Mouse (Mus musculus) lung, postnatal 10 days (tissue): ENCODE measurements around the gene Frs2.
"Not testable (repeated sequence)": the region's sequence is repeated elsewhere in the genome, so short reads cannot be mapped to it uniquely, and the experiment has no call there.

Source experiments
- DNase-seq: peaks from one replicate; pipeline ENCODE4 v3.0.0; 2021

Gene Frs2

DNA sequence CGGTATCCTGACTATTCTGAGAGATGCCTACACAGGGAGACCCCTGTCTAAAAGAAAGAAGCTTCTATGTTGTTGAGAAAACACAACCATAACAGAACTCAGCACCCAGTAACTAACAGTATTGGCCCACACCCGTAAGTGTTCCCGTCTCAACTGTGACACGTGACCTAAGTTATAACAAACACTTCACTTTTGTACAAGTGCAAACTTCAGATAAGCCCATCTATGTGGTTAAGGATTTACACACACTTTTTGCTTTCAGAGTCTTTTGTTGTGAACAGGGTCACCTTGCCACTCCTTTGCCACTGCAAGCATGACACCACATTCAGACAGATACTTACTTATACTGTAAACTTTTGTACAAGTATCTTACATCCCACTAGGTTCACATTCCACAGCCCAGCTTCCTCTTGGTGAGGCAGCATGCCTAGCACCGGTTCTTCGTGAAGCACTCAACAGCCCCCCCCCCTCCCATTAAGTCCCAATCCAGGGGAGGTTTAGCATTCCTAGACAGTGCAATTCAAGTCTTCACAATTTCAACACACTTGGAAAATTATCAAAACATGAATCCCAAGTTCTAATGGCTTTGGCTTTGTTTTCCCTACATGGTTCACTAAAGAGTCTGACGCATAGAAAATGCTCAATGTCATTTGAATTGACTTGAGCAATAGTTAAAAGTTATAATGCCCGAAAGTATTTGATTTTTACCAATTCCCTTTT, 2.6 kb downstream of the Frs2 start:
- peak; percentile 28 for DNase-seq

DNA sequence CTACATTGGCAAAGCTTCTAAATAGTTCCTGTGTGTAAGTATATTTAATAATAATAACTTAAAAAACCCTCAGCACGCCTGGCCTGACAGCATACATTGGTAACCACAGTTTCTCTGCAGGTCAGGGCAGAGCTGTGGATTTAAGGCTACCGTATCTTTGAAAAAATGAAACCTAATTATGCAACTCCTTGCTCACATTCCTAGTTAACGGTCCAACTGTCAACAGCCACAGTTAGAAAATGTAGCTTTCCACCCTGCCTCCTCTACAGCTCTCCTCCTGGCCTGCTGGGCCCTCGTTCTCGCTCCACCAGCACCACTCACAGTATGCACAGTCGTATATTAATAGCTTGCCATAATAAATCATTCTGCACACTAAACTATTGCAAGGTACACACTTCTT, 3.7 kb downstream of the Frs2 start:
- DNase-seq: no peak

DNA sequence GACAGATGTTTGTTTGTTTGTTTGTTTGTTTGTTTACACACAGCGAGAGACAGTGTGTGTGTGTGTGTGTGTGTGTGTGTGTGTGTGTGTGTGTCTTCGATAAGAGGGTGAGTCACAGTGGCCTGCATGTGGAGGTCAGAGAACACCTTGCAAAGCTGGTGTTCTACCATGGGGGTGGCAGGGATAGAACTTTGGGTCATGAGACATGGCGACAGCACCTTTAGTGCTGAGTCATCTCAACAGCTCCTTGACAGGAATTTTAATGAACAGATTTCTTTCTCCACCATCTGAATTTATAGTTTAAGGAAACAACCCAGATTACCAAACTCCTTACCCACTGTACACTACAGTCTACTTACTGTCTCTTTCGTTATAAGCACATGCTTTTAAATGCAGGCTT, 4.3 kb downstream of the Frs2 start:
- no peak for DNase-seq

DNA sequence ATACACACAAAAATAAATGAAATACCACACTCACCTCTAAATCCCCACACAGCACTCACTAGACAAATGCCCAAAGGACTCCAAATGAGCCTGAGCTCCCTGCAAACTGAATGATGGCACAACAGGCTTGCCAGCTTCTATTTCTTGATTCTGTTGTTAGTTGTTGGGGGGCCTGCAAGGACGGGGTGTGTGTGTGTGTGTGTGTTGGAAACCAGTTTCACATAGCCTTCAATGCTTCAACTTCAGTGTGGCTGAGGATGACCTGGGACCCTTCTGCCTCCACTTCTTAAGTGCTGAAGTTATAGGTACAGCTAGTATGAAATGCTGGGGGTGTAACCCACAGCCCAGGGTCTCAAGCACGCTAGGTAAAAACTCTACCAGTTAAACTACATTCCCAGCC, 5.0 kb downstream of the Frs2 start:
- DNase-seq: no peak

DNA sequence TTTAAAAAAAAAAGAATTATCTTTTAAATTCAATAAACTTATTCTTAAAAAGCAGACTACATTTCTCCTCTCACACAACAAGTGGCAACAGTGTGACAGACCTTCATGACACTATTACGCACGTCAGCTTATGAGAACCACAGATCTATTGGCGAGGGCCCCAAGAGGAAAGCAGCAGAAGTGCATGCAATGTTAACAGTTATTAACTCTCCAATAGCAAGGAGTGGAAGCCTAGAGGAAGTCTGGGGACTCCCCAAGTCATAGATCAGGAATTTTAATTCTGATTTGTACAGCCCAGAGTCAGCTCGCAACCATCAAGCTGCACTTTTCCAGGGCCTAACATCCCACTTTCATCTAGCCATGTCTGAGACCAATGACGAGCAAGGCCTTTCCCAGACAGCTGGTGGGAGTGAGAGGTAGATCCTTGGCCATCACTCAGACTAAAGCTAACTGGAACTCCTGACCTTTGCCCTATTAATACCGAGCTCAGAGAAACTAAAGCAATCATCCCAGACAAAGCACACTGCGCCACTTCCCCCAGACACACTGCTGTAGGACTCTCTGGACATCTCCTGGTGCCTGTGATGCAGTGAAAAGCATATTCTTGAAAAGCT, 6.3 kb downstream of the Frs2 start:
- DNase-seq: peak; percentile 37

DNA sequence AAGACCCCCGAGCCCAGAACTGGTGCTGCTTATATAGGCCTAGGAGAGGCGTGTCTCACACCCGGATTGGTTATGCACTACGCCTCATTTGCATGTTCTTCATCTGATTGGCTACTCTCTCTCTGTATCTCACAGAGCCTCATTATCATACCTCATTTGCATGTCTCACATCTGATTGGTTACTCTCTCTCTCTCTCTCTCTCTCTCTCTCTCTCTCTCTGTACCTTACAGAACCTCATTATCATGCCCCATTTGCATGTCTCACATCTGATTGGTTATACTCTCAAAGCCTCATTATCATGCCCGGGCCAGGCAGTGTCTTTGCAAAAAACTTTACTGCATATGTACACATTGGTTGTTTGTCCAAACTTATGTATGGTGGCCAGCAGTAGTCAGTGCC, 16.8 kb downstream of the Frs2 start:
- DNase-seq: not testable (repeated sequence)

DNA sequence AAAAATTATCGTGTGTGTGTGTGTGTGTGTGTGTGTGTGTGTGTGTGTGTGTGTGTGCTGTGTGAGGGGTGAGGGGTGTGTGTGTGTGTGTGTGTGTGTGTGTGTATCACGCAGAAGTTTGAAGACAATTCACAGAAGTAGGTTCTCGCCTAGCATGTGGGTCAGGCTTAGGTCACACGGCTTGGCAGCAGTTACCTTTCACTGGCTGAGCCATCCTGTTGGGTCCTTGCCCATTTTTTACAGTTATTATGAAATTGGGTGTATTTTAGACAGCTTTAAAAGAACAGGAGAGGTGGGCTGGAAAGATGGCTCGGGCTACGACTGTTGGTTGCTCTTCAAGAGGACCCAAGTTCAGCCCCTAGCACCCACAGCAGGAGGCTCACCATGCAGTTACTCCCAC, 18.3 kb downstream of the Frs2 start:
- peak; percentile 38 for DNase-seq

DNA sequence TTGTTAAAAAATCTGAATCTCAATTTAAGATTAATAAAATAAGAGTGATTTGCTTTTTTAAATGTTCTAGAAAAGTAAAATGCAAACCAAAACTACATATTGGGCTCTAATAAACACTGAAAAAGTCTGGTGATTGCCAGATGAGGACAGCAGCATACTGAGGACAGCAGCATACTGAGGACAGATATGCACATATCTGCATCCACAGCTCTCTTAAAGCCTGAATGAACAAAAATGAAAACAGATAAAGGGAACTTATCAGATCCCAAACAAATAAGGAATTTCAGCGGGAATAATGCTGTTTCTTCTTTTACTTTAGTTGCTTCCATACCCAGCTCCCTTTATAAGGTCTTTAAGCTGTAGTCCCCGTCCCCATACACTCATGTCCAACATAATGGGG, 19.6 kb downstream of the Frs2 start:
- DNase-seq: no peak

DNA sequence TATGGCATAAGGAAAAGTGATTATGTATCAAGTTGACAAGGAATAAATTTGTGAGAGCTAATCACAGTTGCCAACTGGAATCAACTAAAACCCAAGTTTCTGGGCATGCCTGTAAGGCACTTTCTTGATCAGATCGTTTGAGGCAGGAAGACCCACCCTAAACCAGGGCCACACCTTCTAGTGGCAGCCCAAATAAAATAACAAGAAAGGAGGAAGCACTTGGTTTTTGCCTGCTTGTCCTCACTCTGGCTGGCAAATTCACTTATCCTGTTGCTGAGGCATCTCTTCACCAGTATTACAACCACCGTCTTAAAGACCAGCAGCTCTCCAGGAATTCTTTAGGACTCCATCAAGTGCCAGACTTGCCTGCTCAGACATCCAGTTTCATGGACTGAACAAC, 20.9 kb downstream of the Frs2 start:
- no peak for DNase-seq

DNA sequence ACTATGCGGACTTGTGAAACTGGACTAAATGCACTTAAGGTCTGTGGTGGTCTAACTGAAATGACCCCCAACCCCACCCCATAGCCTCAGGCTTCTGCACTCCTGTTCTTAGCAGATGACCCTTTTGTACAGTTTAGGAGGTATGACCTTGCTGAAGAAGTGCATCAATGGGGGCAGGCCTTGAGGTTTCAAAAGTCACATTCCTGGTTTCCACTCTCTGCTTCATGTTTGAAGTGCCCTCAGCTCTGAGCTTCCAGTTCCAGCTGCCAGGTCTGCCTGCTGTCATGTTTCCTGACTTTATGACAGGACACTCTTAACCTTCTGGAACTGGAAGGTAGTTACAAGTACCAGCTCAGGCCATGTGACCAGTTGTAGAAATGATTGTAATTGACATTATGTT, 21.6 kb downstream of the Frs2 start:
- DNase-seq: no peak

DNA sequence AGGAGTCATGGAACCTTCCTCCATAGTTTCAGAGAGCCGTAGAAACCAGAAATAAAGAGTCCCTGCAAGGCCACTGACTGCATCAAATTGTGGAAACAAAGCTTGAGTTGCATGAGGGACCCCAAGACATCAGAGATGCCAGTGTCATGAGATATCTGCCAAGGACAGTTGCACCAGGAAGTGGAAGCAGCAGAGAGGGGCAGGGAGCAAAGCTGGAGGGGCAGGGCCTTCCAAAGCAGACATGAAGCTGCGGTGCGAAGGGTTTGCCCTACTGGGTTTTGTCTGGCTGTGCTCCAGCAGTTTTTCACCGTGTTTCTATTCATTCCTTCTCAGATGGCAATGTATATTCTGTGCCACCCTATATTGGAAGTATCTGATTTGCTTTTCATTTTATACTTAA, 22.1 kb downstream of the Frs2 start:
- no peak for DNase-seq

DNA sequence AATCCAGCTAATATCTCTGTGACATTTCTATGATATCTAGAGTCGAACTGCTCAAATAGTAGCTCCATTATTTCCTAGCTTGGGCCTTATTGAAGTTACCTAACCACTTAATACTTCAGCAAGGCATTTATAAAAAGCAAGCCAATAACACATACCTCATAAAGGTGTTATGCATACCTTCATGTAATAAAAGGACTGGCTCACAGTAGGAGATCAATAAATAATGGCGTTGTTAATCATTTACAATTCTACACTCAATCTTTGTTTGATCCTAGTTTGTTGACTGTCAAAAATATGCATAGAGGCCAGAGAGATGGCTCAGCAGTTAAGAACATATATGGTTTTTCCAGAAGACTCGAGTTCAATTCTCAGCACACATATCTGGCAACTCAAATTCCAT, 26.9 kb downstream of the Frs2 start:
- DNase-seq: no peak

DNA sequence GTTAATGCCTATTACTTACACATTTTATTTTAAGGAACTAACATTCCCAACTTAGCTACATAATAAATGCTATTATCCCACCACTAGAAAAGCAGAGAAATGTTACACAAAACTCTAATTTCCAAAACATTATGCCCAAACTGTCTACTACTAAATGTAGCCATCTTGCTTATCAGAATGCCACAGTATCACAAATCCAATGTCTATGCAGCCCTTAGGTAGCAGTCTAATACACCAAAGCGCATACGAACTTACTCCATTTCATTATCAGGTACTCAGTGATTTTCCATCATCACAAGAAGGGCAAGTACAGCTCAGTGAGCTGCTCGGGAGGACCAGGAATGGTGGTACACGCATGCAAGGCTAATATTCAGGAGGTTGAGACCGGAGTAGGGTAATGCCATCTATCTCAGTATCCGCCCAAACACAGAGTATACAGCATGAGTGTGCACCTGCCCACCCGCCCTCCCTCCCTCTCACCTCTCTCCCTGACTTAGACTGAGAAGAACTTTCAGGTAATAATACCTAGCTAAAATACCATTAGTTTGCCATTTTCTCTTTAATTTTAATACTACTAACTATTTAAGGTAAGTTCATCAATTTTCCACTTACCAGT, 28.2 kb downstream of the Frs2 start:
- DNase-seq: no peak

DNA sequence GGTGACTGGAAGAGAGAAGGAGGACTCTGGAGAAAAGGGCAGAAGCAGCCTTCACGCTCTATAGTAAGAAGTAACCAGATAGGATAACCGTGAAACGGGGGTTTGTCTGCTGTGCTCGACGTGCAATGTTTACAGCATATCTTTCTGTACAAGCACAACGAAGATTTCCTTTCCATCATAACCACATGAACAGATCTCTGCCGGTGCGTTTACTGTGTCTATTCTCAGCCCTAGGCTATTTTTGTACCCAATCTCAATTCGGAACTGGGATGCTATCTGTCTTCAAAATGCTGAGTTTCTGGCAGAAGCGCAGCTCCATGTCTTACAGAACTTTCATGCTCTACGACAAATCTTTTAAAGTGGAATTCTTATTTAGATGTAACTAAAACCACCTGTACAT, 28.8 kb downstream of the Frs2 start:
- DNase-seq: no peak

DNA sequence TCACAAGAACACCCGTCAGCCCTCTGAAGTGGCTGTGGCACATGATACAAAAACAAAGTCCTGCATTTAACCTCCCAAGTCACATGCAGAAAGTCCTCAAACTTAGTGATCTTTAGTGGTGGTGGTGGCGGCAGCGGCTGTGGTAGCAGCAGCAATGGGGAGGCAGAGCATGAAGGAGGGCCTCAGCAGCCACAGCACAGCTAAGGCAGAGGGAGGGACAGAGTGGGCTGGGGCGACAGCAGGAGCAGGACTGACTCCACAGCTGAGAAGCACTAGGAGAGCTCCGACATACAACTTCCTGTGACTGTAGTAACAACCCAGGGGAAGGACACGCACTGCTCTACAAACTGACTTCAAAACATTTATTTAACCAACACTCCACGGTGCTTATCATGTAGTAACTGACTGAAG, 29.9 kb downstream of the Frs2 start:
- DNase-seq: no peak

DNA sequence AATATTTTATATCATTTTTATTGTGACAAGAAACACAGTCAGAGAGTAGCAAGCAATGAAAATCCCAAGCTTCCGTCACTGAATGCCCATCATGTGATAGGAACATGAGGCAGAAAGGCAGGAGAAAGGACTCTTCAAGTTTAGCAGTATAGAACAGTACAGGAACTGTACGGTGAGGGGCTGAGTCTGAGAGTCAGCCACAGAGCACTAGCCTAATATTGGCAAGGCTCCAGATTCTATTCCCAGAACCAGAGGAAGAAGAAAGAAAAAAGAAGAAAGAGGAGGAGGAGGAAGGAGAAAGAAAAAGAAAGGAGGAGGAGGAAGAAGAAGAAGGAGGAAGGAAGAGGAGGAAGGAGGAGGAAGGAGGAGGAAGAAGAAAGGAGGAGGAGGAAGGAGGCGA, 32.7 kb downstream of the Frs2 start:
- no peak for DNase-seq

DNA sequence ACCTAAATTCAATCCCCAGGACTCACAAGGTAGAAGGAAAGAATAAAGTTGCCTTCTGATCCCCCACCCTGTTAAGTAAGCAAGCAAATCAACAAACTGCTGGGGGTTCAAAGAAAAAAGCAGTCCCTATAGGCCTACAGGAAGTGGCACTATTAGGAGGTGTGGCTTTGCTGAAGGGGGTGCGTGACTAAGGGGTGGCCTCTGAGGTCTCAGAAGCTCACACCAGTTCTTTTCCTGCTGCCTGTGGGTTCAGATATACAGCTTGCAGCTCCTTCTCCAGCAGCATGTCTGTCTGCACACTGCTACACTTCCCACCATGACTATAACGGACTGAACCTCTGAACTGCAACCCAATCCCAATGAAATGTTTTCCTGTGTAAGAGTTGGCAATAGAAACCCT, 35.8 kb downstream of the Frs2 start:
- DNase-seq: no peak

DNA sequence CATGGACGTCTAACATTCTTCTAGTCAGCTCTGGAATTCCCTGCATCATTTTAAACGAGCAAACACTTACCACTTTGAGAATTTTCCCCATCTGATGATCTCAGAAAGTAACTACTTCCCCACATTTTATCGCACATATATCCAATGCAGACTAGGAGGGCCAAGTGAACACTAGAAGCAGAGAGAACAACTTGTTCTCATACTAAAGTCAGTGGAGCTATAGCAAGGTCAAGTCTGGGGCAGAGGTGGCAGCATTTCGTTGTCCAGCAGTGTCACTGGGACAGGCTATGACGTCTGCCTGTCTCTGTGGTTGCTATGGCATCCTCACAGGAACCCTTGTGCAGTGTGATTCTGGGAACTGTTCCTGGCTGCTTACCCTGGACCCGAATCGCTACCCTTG, 36.9 kb downstream of the Frs2 start:
- DNase-seq: no peak

DNA sequence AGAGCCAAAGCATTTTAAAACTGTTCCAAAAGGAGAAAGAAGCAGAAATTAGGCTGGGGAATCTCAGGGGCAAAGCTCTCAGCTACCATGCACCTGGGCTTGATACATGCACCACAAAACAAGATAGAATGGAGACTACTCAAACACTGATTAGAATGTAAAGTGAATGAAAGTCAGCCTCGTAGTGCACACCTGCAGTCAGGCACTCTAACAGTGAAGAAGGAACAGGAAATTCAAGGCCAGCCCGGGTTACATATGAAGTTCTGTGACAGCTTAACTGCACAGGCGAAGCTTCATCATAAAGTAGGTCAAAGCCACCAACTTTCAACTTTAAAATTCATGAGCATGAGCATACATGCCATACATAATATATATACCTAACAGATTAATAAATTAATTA, 38.1 kb downstream of the Frs2 start:
- DNase-seq: no peak

DNA sequence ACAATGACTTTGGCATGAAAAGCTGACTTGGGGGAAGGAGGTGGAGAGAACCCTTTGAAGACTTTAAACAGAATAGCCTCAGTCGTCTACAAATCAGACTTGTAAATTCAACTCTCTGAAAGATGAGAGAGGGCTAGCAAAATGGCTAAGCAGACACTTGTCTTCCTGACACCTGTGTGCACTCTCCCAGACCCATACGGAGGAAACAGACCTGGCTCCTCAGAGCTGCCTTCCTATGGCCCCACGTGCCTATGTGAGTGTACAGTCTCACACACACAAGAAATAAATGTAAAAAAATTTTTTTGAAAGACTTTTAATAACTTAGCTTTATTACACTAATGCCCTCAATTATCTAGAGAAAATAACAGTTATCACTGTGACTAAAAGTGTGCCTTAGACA, 41.6 kb downstream of the Frs2 start:
- DNase-seq: no peak

DNA sequence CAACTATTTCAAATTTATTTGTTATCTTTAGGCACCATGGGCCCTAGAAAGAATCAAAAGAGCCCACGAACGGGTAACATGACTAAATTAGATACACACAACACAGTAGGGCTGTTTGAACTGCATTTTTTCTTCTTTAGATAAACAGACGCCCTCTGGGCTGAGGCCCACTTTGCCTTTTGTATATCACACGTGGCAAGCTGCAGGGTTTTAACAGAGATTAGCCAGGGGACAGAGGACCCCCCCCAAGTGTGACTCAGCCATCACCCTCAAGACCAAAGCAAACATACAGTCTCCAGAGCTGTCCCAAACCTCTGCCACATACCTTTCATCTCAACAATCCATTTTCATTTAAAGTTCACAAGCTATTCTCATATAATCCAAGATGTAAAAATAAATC, 42.1 kb downstream of the Frs2 start:
- no peak for DNase-seq

DNA sequence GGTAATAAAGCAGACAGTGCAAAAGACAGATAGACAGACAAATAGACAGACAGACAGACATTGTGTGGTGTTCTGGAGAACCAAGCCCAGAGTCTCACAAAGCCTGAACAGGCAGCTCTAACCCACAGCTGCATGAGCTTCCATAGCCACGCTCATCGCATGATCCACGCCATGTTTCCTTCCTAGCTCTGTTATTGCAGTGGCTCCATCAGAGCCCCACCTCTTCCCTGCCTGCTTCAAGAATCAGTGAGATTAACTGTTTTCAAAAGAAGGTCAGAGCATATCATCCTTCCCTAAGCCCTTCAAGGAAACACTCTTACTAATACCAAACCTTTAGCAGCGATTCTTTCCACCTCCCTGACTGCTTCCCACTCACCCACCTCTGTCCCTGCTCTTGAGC, 43.3 kb downstream of the Frs2 start:
- DNase-seq: no peak

DNA sequence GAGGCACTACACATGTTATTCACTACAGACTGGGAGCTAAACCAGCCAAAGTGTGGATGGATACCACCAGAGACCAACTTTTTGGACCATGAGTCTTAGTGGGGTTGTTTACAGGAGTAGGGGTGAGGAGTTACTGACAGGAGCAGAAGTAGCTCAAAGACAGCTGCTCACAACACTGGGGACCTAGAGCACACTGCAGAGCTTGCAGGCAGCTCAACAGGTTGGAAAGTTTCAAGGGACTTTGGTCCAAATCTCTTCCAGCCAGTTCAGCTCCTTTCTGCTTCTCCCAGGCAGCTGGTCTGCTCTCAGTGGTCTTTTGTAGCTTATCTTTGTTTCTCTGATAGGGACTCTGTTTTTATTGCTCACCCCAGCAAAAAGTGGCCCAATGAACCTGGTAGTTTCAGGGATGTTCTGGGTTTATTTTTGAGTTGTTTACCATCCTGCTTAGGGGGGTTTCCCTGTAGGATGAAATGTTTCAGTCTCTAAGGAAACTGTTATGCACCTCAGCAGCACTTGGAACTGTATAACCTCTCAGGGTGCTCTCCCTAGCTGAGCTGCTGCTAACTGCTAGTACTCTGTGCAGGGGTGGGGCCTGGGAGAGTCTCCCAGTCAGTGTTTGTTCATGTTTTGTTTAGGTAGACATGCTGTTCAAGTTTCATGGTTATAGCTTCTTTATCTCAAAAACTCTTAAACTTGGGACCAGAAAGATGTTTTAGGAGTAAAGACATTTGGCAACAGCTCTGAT, 44.3 kb downstream of the Frs2 start:
- DNase-seq: no peak

DNA sequence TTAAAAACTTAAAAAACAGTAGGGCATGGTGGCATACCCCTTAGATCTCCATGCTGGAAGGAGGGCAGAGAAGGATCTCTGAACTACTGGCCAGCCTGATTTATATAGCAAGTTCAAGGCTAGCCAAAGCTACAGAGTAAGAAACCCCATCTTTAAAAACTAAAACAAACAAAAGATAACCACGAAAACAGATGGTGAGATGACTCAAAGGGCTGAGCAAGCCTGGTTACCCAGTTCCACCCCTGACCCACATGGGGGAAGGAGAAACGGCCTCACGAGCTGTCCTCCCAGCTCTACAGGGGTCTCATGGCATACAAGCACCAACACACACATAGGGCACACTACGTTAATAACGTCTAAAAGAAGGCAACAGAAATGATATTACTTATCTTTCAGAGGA, 48.2 kb downstream of the Frs2 start:
- DNase-seq: no peak
